Mouse (Mus musculus): ENCODE data around the gene Itgb5.

DNA sequence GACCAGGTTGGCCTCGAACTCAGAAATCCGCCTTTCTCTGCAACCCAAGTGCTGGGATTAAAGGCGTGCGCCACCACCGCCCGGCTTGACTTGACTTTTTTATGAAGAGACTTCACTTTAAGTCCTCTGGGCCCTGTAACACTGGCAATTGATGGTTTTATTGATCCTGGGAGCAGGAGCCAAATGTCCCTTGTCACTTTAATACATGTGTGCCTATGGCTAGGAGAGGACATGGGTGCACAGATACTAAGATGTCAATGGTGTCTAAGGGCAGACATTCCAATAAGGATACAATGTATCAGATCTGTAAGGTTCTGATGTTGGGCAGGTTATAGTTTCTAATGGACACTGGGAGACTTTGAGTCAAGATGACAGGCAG, 105.9 kb downstream of the Itgb5 start:
- TF ChIP-seq POLR2A (IDR thresholded peaks at IDR 0.05; ENCODE audit: borderline replicate concordance, extremely low read depth, low read depth, low read length): no peak
- TF ChIP-seq CTCF (IDR thresholded peaks at IDR 0.05; ENCODE audit: insufficient read depth, low read length): no peak

Measured in lung, adult 2 months (tissue).